ENCODE assay signal across 21 mouse cellular contexts in the genomic region with DNA sequence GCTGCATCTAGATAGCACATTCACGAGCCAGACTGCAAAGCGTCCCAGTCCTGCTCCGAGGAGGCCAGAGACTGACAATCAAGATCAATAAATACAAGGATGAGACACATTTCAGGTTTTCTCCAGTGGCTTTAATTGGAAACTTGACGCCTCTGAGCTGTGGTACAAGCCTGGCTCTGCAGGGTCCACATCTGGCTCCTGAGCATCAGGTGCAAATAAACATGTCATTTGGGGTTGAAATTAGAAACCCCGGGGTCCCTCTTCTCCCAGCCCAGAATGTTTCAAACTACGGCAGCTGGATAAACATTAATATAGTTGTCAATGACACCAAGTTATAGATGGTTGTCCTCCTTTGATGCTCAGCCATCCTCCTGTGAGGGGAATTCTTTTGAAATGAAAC. TPM values are rescaled to one million over a fixed set of nuclear protein-coding genes. Genes with fewer than 3 reads are reported as not detected.
DNase-seq lines count a peak whose midpoint lies in the region; ATAC-seq lines count a peak whose summit lies in the region.
"Had no signal": no experiment of that assay in that cellular context is flagged by ENCODE, and none has a peak within 500 bp of the region (broad histone marks: within the 10 kb centered on the region; RNA-seq: fewer than 3 reads in every experiment).

No protein-coding gene starts in this region.

- no peaks in the 10 kb centered on the region for H3K36me3 ChIP-seq in heart, embryonic 13.5 days
- no peaks in the 10 kb centered on the region for H3K36me3 ChIP-seq in neural tube, embryonic 15.5 days
- H3K36me3 ChIP-seq in limb, embryonic 13.5 days, result no peaks in the 10 kb centered on the region
- H3K36me3 ChIP-seq: forebrain, embryonic 15.5 days; G1E had no signal

- H3K9ac ChIP-seq in heart, embryonic 13.5 days, result 0 out of 2 replicates have a peak overlapping the region, but pooled peaks have one; percentile 11
- H3K9ac ChIP-seq in neural tube, embryonic 15.5 days (replicated peaks), result no peak overlapping the region
- H3K9ac ChIP-seq in limb, embryonic 13.5 days, result no peak overlapping the region; the same call in 1 of the 2 replicates
- H3K9ac ChIP-seq: forebrain, embryonic 15.5 days had no signal

- no peaks in the 10 kb centered on the region for H3K9me3 ChIP-seq in heart, embryonic 13.5 days
- no peaks in the 10 kb centered on the region for H3K9me3 ChIP-seq in neural tube, embryonic 15.5 days (replicated peaks)
- no peaks in the 10 kb centered on the region for H3K9me3 ChIP-seq in limb, embryonic 13.5 days
- H3K9me3 ChIP-seq: forebrain, embryonic 15.5 days; G1E had no signal

- no peak overlapping the region for H3K4me2 ChIP-seq in heart, embryonic 13.5 days
- H3K4me2 ChIP-seq in neural tube, embryonic 15.5 days, result no peak overlapping the region
- no peak overlapping the region for H3K4me2 ChIP-seq in limb, embryonic 13.5 days (replicated peaks)
- H3K4me2 ChIP-seq: forebrain, embryonic 15.5 days; heart, embryonic 11.5 days had no signal

- peaks cover 16% of the 10 kb centered on the region; the same call in 1 of the 2 replicates for H3K4me1 ChIP-seq in heart, embryonic 13.5 days
- H3K4me1 ChIP-seq in neural tube, embryonic 15.5 days, result peaks cover 6% of the 10 kb centered on the region
- H3K4me1 ChIP-seq in limb, embryonic 13.5 days, result peaks cover 11% of the 10 kb centered on the region

- DNase-seq in heart, postnatal 4 days, result no peak
- DNase-seq in neural tube, embryonic 10.5 days (ENCODE audit: extremely low spot score, low spot score), result peak; percentile 14
- no peak for DNase-seq in frontal cortex, postnatal 25 days (ENCODE audit: low spot score in 2 of 2)
- DNase-seq: adrenal gland, postnatal 10 days; cerebellum, adult 18-20 months; cerebellum, adult 9-11 months; cerebellum, postnatal 36 days; gastrocnemius, postnatal 10 days; heart, adult 2 months; kidney, adult 11 months had no signal

- ATAC-seq in heart, embryonic 13.5 days (ENCODE audit: extremely low read depth, insufficient number of reproducible peaks, low FRiP score, low TSS enrichment), result no peak
- no peak for ATAC-seq in neural tube, embryonic 15.5 days (ENCODE audit: low FRiP score)
- 0 out of 2 replicates have a peak, but pooled peaks have one; percentile 3 for ATAC-seq in limb, embryonic 13.5 days (ENCODE audit: low FRiP score, low read depth)
- ATAC-seq in cerebellum, adult (ENCODE audit: insufficient number of reproducible peaks, low FRiP score, low TSS enrichment), result no peak
- ATAC-seq: CD4-positive, CD25-positive, alpha-beta regulatory T cell, adult 4 months; forebrain, embryonic 15.5 days; hindbrain, embryonic 16.5 days had no signal

- no peaks in the 10 kb centered on the region for H3K27me3 ChIP-seq in heart, embryonic 13.5 days (replicated peaks)
- no peaks in the 10 kb centered on the region for H3K27me3 ChIP-seq in neural tube, embryonic 15.5 days (replicated peaks)
- no peaks in the 10 kb centered on the region for H3K27me3 ChIP-seq in limb, embryonic 13.5 days
- H3K27me3 ChIP-seq: forebrain, embryonic 15.5 days had no signal

- 73% methylated on average over 6 of the region's 6 CpGs for WGBS in heart, embryonic 13.5 days
- 65% methylated on average over 6 of the region's 6 CpGs for WGBS in neural tube, embryonic 15.5 days
- WGBS in limb, embryonic 13.5 days, result 29% methylated on average over 6 of the region's 6 CpGs

- H3K27ac ChIP-seq in heart, embryonic 13.5 days (replicated peaks), result no peak overlapping the region
- H3K27ac ChIP-seq in neural tube, embryonic 15.5 days (replicated peaks), result no peak overlapping the region
- H3K27ac ChIP-seq in limb, embryonic 13.5 days, result no peak overlapping the region
- H3K27ac ChIP-seq: forebrain, embryonic 15.5 days; heart, adult 2 months had no signal

- no peak overlapping the region for H3K4me3 ChIP-seq in heart, embryonic 13.5 days
- no peak overlapping the region for H3K4me3 ChIP-seq in neural tube, embryonic 15.5 days (replicated peaks)
- H3K4me3 ChIP-seq in limb, embryonic 13.5 days, result no peak overlapping the region
- H3K4me3 ChIP-seq: forebrain, embryonic 15.5 days; heart, adult 2 months had no signal

RNA-seq across cellular contexts. Expression of gene Rpap3, which starts 5.3 kb away (rescaled TPM):
- polyA plus RNA-seq in heart, embryonic 13.5 days (2015; fragmentation: Nextera tagmentation; extraction: Ambion mirVana), result 17.9 and 18.5 TPM in 2 replicates
- total RNA-seq in heart, postnatal 4 days (2021), result 10 to 100 TPM; 16.0 to 19.7 TPM
- 30.5 and 31.3 TPM in 2 replicates for polyA plus RNA-seq in neural tube, embryonic 15.5 days (2015; fragmentation: Nextera tagmentation; extraction: Ambion mirVana)
- 27.5 and 30.8 TPM in 2 replicates for polyA plus RNA-seq in limb, embryonic 13.5 days (2015; fragmentation: Nextera tagmentation; extraction: Ambion mirVana)

RNA-seq across cellular contexts. Expression of gene Endou, which starts 20.2 kb away (rescaled TPM):
- polyA plus RNA-seq in heart, embryonic 13.5 days (2015; fragmentation: Nextera tagmentation; extraction: Ambion mirVana), result 0.23 and 0.45 TPM in 2 replicates
- 1 to 10 TPM; 3.5 to 4.6 TPM for total RNA-seq in heart, postnatal 4 days (2021)
- polyA plus RNA-seq in neural tube, embryonic 15.5 days (2015; fragmentation: Nextera tagmentation; extraction: Ambion mirVana), result 0.15 and 3.5 TPM in 2 replicates
- polyA plus RNA-seq in limb, embryonic 13.5 days (2015; fragmentation: Nextera tagmentation; extraction: Ambion mirVana), result 2.7 and 3.0 TPM in 2 replicates
- polyA plus RNA-seq: forebrain, embryonic 11.5 days; G1E; heart, embryonic 11.5 days; intestine, embryonic 14.5 days had no signal

RNA-seq across cellular contexts. Expression of gene Rapgef3, which starts 56.9 kb away (rescaled TPM):
- polyA plus RNA-seq in heart, embryonic 13.5 days (2015; fragmentation: Nextera tagmentation; extraction: Ambion mirVana), result 22.1 and 25.4 TPM in 2 replicates
- 10 to 100 TPM; 32.7 to 33.4 TPM for total RNA-seq in heart, postnatal 4 days (2021)
- 12.5 and 19.5 TPM in 2 replicates for polyA plus RNA-seq in neural tube, embryonic 15.5 days (2015; fragmentation: Nextera tagmentation; extraction: Ambion mirVana)
- polyA plus RNA-seq in limb, embryonic 13.5 days (2015; fragmentation: Nextera tagmentation; extraction: Ambion mirVana), result 10.9 and 11.2 TPM in 2 replicates
